ENCODE assay signal across 9 mouse cellular contexts in genomic region chr9:63612565-63613515, GRCm38 (mm10). TPM values are rescaled to one million over a fixed set of nuclear protein-coding genes. Genes with fewer than 3 reads are reported as not detected.
DNase-seq lines count a peak whose midpoint lies in the region; ATAC-seq and TF ChIP-seq lines count a peak whose summit lies in the region.
"Had no signal": no experiment of that assay in that cellular context is flagged by ENCODE, and none has a peak within 500 bp of the region (broad histone marks: within the 10 kb centered on the region; RNA-seq: fewer than 3 reads in every experiment).

No protein-coding gene starts in this region.

- peaks cover 38% of the 10 kb centered on the region for H3K4me1 ChIP-seq in cerebellum, adult 2 months (ENCODE audit: control insufficient read depth, insufficient read depth, low read length)
- H3K4me1 ChIP-seq in heart, postnatal 0 days (ENCODE audit: control insufficient read depth, insufficient read depth) = peaks cover 39% of the 10 kb centered on the region
- peaks cover 76% of the 10 kb centered on the region for H3K4me1 ChIP-seq in limb, embryonic 10.5 days
- peaks cover 56% of the 10 kb centered on the region for H3K4me1 ChIP-seq in neural tube, embryonic 13.5 days (replicated peaks)

- H3K9ac ChIP-seq in heart, postnatal 0 days (replicated peaks; ENCODE audit: low read depth, low read length) = no peak overlapping the region
- H3K9ac ChIP-seq in neural tube, embryonic 13.5 days = peak overlapping the region; percentile 47; the same call in 1 of the 2 replicates

- peak; percentile 34 for ATAC-seq in heart, postnatal 0 days (ENCODE audit: insufficient read depth, low read depth)
- peak; percentile 72 for ATAC-seq in neural tube, embryonic 13.5 days (ENCODE audit: low read depth)

- peak overlapping the region; percentile 59; the same call in 1 of the 2 replicates for H3K27ac ChIP-seq in gastrocnemius, adult 2 months
- H3K27ac ChIP-seq in cerebellum, adult 2 months (ENCODE audit: insufficient read depth, low read length) = no peak overlapping the region
- H3K27ac ChIP-seq in heart, postnatal 0 days (ENCODE audit: low read depth) = no peak overlapping the region
- H3K27ac ChIP-seq in limb, embryonic 10.5 days = peak overlapping the region; percentile 87
- peak overlapping the region; percentile 56 for H3K27ac ChIP-seq in neural tube, embryonic 13.5 days (replicated peaks)

- 30% methylated on average over 16 of the region's 16 CpGs for WGBS in cerebellum, adult 2 months
- WGBS in heart, postnatal 0 days = 57% methylated on average over 16 of the region's 16 CpGs
- WGBS in limb, embryonic 10.5 days = 59% methylated on average over 16 of the region's 16 CpGs
- 46% methylated on average over 16 of the region's 16 CpGs for WGBS in neural tube, embryonic 13.5 days

- no peak for TF ChIP-seq EP300 in heart, postnatal 0 days (IDR thresholded peaks at IDR 0.05; ENCODE audit: low read depth)

- H3K36me3 ChIP-seq in heart, postnatal 0 days (replicated peaks; ENCODE audit: control insufficient read depth, insufficient read depth, low read length) = peaks cover 13% of the 10 kb centered on the region
- peaks cover 15% of the 10 kb centered on the region for H3K36me3 ChIP-seq in limb, embryonic 10.5 days
- H3K36me3 ChIP-seq in neural tube, embryonic 13.5 days = peaks cover 12% of the 10 kb centered on the region

- H3K27me3 ChIP-seq in cerebellum, adult 2 months (ENCODE audit: control insufficient read depth, insufficient read depth, low read length) = no peaks in the 10 kb centered on the region
- H3K27me3 ChIP-seq in heart, postnatal 0 days (ENCODE audit: control insufficient read depth, insufficient read depth, low read length) = no peaks in the 10 kb centered on the region
- no peaks in the 10 kb centered on the region for H3K27me3 ChIP-seq in limb, embryonic 10.5 days (ENCODE audit: low read depth, poor library complexity, severe bottlenecking)
- no peaks in the 10 kb centered on the region for H3K27me3 ChIP-seq in neural tube, embryonic 13.5 days

- peak; percentile 26 for DNase-seq in gastrocnemius, adult 2 months
- DNase-seq in gastrocnemius, postnatal 10 days = no peak
- DNase-seq in cerebellum, adult 2 months = peak; percentile 54 to 71
- peak; percentile 55 for DNase-seq in heart, postnatal 0 days (ENCODE audit: low spot score)
- DNase-seq in limb, embryonic 10.5 days (ENCODE audit: low spot score) = no peak
- no peak for DNase-seq in testis, postnatal 10 days (ENCODE audit: low spot score)
- DNase-seq in right cerebral cortex, postnatal 10 days (ENCODE audit: low spot score in 2 of 2) = no peak

- no peak overlapping the region for H3K4me3 ChIP-seq in gastrocnemius, adult 2 months
- H3K4me3 ChIP-seq in cerebellum, adult 2 months (replicated peaks; ENCODE audit: insufficient read depth, low read depth, low read length) = no peak overlapping the region
- H3K4me3 ChIP-seq in heart, postnatal 0 days (ENCODE audit: low read depth, low read length) = no peak overlapping the region
- no peak overlapping the region for H3K4me3 ChIP-seq in limb, embryonic 10.5 days
- no peak overlapping the region for H3K4me3 ChIP-seq in neural tube, embryonic 13.5 days

- peak; percentile 22; the same call in 1 of the 2 replicates for TF ChIP-seq CTCF in gastrocnemius, adult 2 months (IDR thresholded peaks at IDR 0.05)
- TF ChIP-seq CTCF in cerebellum, adult 2 months (IDR thresholded peaks at IDR 0.05; ENCODE audit: borderline replicate concordance, insufficient read depth, low read depth, low read length) = no peak
- peak; percentile 43 for TF ChIP-seq CTCF in heart, postnatal 0 days (IDR thresholded peaks at IDR 0.05; ENCODE audit: low read depth)

- TF ChIP-seq POLR2A in cerebellum, adult 2 months (IDR thresholded peaks at IDR 0.05; ENCODE audit: borderline replicate concordance, insufficient read depth, low read length) = no peak

- intact Hi-C loops in gastrocnemius, adult 2 months (cut with DNase I) = no loop called here

- H3K9me3 ChIP-seq in heart, postnatal 0 days (replicated peaks; ENCODE audit: control insufficient read depth, low read length) = no peaks in the 10 kb centered on the region
- no peaks in the 10 kb centered on the region for H3K9me3 ChIP-seq in limb, embryonic 10.5 days (replicated peaks)
- no peaks in the 10 kb centered on the region for H3K9me3 ChIP-seq in neural tube, embryonic 13.5 days

- no peak overlapping the region for H3K4me2 ChIP-seq in heart, postnatal 0 days (ENCODE audit: low read depth, low read length)
- H3K4me2 ChIP-seq in neural tube, embryonic 13.5 days = 0 out of 2 replicates have a peak overlapping the region, but pooled peaks have one; percentile 14

RNA-seq across cellular contexts. Expression of gene Aagab, which starts 10.4 kb away (rescaled TPM):
- 10 to 100 TPM; 11.1 to 12.2 TPM for total RNA-seq in gastrocnemius, adult 2 months (2021)
- 10 to 100 TPM; 13.0 to 14.5 TPM for total RNA-seq in gastrocnemius, postnatal 10 days (2021)
- 31.0 and 31.9 TPM in 2 replicates for polyA plus RNA-seq in cerebellum, adult 2 months (2012; rRNA removed)
- total RNA-seq in heart, postnatal 0 days (2014; rRNA removed; ENCODE audit: low replicate concordance) = 12.9 and 17.9 TPM in 2 replicates
- 23.3 and 23.5 TPM in 2 replicates for polyA plus RNA-seq in heart, postnatal 0 days (2015; fragmentation: Nextera tagmentation; extraction: Ambion mirVana)
- polyA plus RNA-seq in limb, embryonic 10.5 days (2016; fragmentation: Nextera tagmentation; extraction: Ambion mirVana) = 36.8 and 45.4 TPM in 2 replicates
- polyA plus RNA-seq in neural tube, embryonic 13.5 days (2015; fragmentation: Nextera tagmentation; extraction: Ambion mirVana) = 53.5 and 57.7 TPM in 2 replicates

RNA-seq across cellular contexts. Expression of gene Iqch, which starts 10.5 kb away (rescaled TPM):
- total RNA-seq in gastrocnemius, adult 2 months (2021) = not detected
- not detected for total RNA-seq in gastrocnemius, postnatal 10 days (2021)
- 0.08 TPM in 1 of 2 replicates, not detected in the other for polyA plus RNA-seq in cerebellum, adult 2 months (2012; rRNA removed)
- not detected in 2 replicates for total RNA-seq in heart, postnatal 0 days (2014; rRNA removed; ENCODE audit: low replicate concordance)
- 0.03 and 0.04 TPM in 2 replicates for polyA plus RNA-seq in heart, postnatal 0 days (2015; fragmentation: Nextera tagmentation; extraction: Ambion mirVana)
- 0.16 and 0.18 TPM in 2 replicates for polyA plus RNA-seq in limb, embryonic 10.5 days (2016; fragmentation: Nextera tagmentation; extraction: Ambion mirVana)
- polyA plus RNA-seq in neural tube, embryonic 13.5 days (2015; fragmentation: Nextera tagmentation; extraction: Ambion mirVana) = 0.51 and 0.53 TPM in 2 replicates
- polyA plus RNA-seq: C2C12 had no signal

Comparison
In these comparisons a context has a peak if more than half of its experiments do, and no peak if none do; other contexts are left out.
1. DNase-seq: peak in gastrocnemius, adult 2 months (single experiment), cerebellum, adult 2 months (2 of 2) and heart, postnatal 0 days (single experiment); none in gastrocnemius, postnatal 10 days (single experiment), limb, embryonic 10.5 days (single experiment), testis, postnatal 10 days (single experiment) and right cerebral cortex, postnatal 10 days (0 of 2).
2. H3K27ac ChIP-seq: peak in gastrocnemius, adult 2 months (single experiment), limb, embryonic 10.5 days (single experiment) and neural tube, embryonic 13.5 days (single experiment); none in cerebellum, adult 2 months (single experiment) and heart, postnatal 0 days (single experiment).